8 mouse cellular contexts compared by ENCODE assay signal in genomic region chr11:51703379-51703998, GRCm38 (mm10). TPM values are rescaled to one million over a fixed set of nuclear protein-coding genes. Genes with fewer than 3 reads are reported as not detected.
DNase-seq lines count a peak whose midpoint lies in the region; ATAC-seq and TF ChIP-seq lines count a peak whose summit lies in the region.

No protein-coding gene starts in this region.

- no peak for ATAC-seq in limb, embryonic 11.5 days (ENCODE audit: insufficient number of reproducible peaks, low FRiP score, low TSS enrichment, low read depth)
- ATAC-seq in stomach, postnatal 0 days (ENCODE audit: low FRiP score, low TSS enrichment) = no peak

- peak; percentile 37 for DNase-seq in heart, postnatal 4 days
- no peak for DNase-seq in heart, adult 9 months (ENCODE audit: low spot score in 2 of 2)
- peak; percentile 63 for DNase-seq in A20 (ENCODE audit: low read depth, low spot score)
- peak; percentile 43 for DNase-seq in T-cell, adult 2 months (ENCODE audit: low spot score)
- peak; percentile 48 for DNase-seq in limb, embryonic 11.5 days (ENCODE audit: low spot score)
- DNase-seq in stomach, postnatal 0 days (ENCODE audit: low spot score) = peak; percentile 45
- DNase-seq in urinary bladder, postnatal 25 days (ENCODE audit: low spot score) = no peak
- no peak for DNase-seq in ovary, adult 18-20 months (ENCODE audit: low spot score)

- no peak overlapping the region for H3K4me3 ChIP-seq in limb, embryonic 11.5 days (ENCODE audit: low read depth, low read length)
- H3K4me3 ChIP-seq in stomach, postnatal 0 days (ENCODE audit: low read depth, low read length) = no peak overlapping the region

- peaks cover 17% of the 10 kb centered on the region for H3K36me3 ChIP-seq in limb, embryonic 11.5 days (ENCODE audit: control insufficient read depth, insufficient read depth, low read length)
- H3K36me3 ChIP-seq in stomach, postnatal 0 days (ENCODE audit: control insufficient read depth, insufficient read depth, low read length) = peaks cover 11% of the 10 kb centered on the region

- no peak overlapping the region for H3K4me2 ChIP-seq in limb, embryonic 11.5 days (ENCODE audit: low read depth, severe bottlenecking)
- H3K4me2 ChIP-seq in stomach, postnatal 0 days (replicated peaks; ENCODE audit: low read depth) = no peak overlapping the region

- no peak overlapping the region for H3K27ac ChIP-seq in limb, embryonic 11.5 days (replicated peaks; ENCODE audit: low read depth, low read length)
- H3K27ac ChIP-seq in stomach, postnatal 0 days (replicated peaks) = no peak overlapping the region

- no peak for TF ChIP-seq EP300 in stomach, postnatal 0 days (optimal IDR thresholded peaks at IDR 0.05)

- no peaks in the 10 kb centered on the region for H3K27me3 ChIP-seq in limb, embryonic 11.5 days (ENCODE audit: control insufficient read depth, insufficient read depth, low read length)
- no peaks in the 10 kb centered on the region for H3K27me3 ChIP-seq in stomach, postnatal 0 days (ENCODE audit: control insufficient read depth, insufficient read depth, low read length)

- WGBS in limb, embryonic 11.5 days = 66% methylated on average over 10 of the region's 10 CpGs
- WGBS in stomach, postnatal 0 days = 68% methylated on average over 10 of the region's 10 CpGs

- no peak overlapping the region for H3K9ac ChIP-seq in limb, embryonic 11.5 days (ENCODE audit: low read length)
- no peak overlapping the region for H3K9ac ChIP-seq in stomach, postnatal 0 days (ENCODE audit: low read length)

- H3K9me3 ChIP-seq in limb, embryonic 11.5 days (ENCODE audit: control insufficient read depth, low read length) = no peaks in the 10 kb centered on the region
- H3K9me3 ChIP-seq in stomach, postnatal 0 days (ENCODE audit: control insufficient read depth, low read length) = no peaks in the 10 kb centered on the region

- no peaks in the 10 kb centered on the region for H3K4me1 ChIP-seq in limb, embryonic 11.5 days (ENCODE audit: control insufficient read depth, insufficient read depth, low read length)
- no peaks in the 10 kb centered on the region for H3K4me1 ChIP-seq in stomach, postnatal 0 days (replicated peaks; ENCODE audit: control insufficient read depth, insufficient read depth)

- peak; percentile 51 for TF ChIP-seq CTCF in stomach, postnatal 0 days (IDR thresholded peaks at IDR 0.05; ENCODE audit: low read depth)

RNA-seq across cellular contexts. Expression of gene 0610009B22Rik, which starts 14.8 kb away (rescaled TPM):
- 10 to 100 TPM; 23.0 to 23.6 TPM for total RNA-seq in heart, postnatal 4 days (2021)
- 89.1 and 95.4 TPM in 2 replicates for polyA plus RNA-seq in limb, embryonic 11.5 days (2014; fragmentation: Nextera tagmentation; extraction: Ambion mirVana)
- polyA plus RNA-seq in stomach, postnatal 0 days (2015; fragmentation: Nextera tagmentation; extraction: Ambion mirVana) = 95.2 and 103 TPM in 2 replicates

RNA-seq across cellular contexts. Expression of gene D930048N14Rik, which starts 52.7 kb away (rescaled TPM):
- 1 to 10 TPM; 1.3 to 2.0 TPM for total RNA-seq in heart, postnatal 4 days (2021)
- 2.4 and 2.5 TPM in 2 replicates for polyA plus RNA-seq in limb, embryonic 11.5 days (2014; fragmentation: Nextera tagmentation; extraction: Ambion mirVana)
- 2.0 and 2.3 TPM in 2 replicates for polyA plus RNA-seq in stomach, postnatal 0 days (2015; fragmentation: Nextera tagmentation; extraction: Ambion mirVana)

RNA-seq across cellular contexts. Expression of gene N4bp3, which starts 52.8 kb away (rescaled TPM):
- 10 to 100 TPM; 41.3 to 44.4 TPM for total RNA-seq in heart, postnatal 4 days (2021)
- 14.3 and 18.2 TPM in 2 replicates for polyA plus RNA-seq in limb, embryonic 11.5 days (2014; fragmentation: Nextera tagmentation; extraction: Ambion mirVana)
- 16.1 and 16.8 TPM in 2 replicates for polyA plus RNA-seq in stomach, postnatal 0 days (2015; fragmentation: Nextera tagmentation; extraction: Ambion mirVana)

RNA-seq across cellular contexts. Expression of gene Sec24a, which starts 59.9 kb away (rescaled TPM):
- total RNA-seq in heart, postnatal 4 days (2021) = 10 to 100 TPM; 23.0 to 23.7 TPM
- polyA plus RNA-seq in limb, embryonic 11.5 days (2014; fragmentation: Nextera tagmentation; extraction: Ambion mirVana) = 11.4 and 13.6 TPM in 2 replicates
- 8.3 and 8.4 TPM in 2 replicates for polyA plus RNA-seq in stomach, postnatal 0 days (2015; fragmentation: Nextera tagmentation; extraction: Ambion mirVana)

RNA-seq across cellular contexts. Expression of gene Sar1b, which starts 60.0 kb away (rescaled TPM):
- total RNA-seq in heart, postnatal 4 days (2021) = 10 to 100 TPM; 93.6 to 95.8 TPM
- polyA plus RNA-seq in limb, embryonic 11.5 days (2014; fragmentation: Nextera tagmentation; extraction: Ambion mirVana) = 89.5 and 90.5 TPM in 2 replicates
- polyA plus RNA-seq in stomach, postnatal 0 days (2015; fragmentation: Nextera tagmentation; extraction: Ambion mirVana) = 168 and 169 TPM in 2 replicates

Comparison
In these comparisons a context has a peak if more than half of its experiments do, and no peak if none do; other contexts are left out.
1. DNase-seq: peak in heart, postnatal 4 days (single experiment), A20 (single experiment), T-cell, adult 2 months (single experiment), limb, embryonic 11.5 days (single experiment) and stomach, postnatal 0 days (single experiment); none in heart, adult 9 months (0 of 2), urinary bladder, postnatal 25 days (single experiment) and ovary, adult 18-20 months (single experiment).